Mouse (Mus musculus) lung, postnatal 0 days (tissue): ENCODE results near the gene Sin3a. TPM values are rescaled to one million over a fixed set of nuclear protein-coding genes. Genes with fewer than 3 reads are reported as not detected.

Experiments used
- ATAC-seq: fragments of 200-750 bp; cut with Nextera tagmentation; 2 replicates; pipeline ENCODE4 v1.8.0; 2017; ENCODE audit warnings: moderate library complexity
- DNase-seq: peaks from one replicate; pipeline ENCODE4 v3.0.0-alpha.2; 2016; ENCODE audit warnings: low spot score
- H3K27ac ChIP-seq: fragments of 300-500 bp; sonication (generic); 2 replicates; pipeline ENCODE4 v1.5.1; 2014; ENCODE audit warnings: antibody characterized with exemption, mild to moderate bottlenecking, low read length, mixed read lengths
- H3K27me3 ChIP-seq: fragments of 300-500 bp; sonication (generic); replicated peaks from 2 replicates; pipeline ENCODE4 v1.6.1; 2014; ENCODE audit warnings: low read length, mixed read lengths; ENCODE audit not compliant: insufficient read depth
- H3K36me3 ChIP-seq: fragments of 300-500 bp; sonication (generic); 2 replicates; pipeline ENCODE4 v1.6.1; 2014; ENCODE audit warnings: low read length, mixed read lengths; ENCODE audit not compliant: insufficient read depth
- H3K4me1 ChIP-seq: fragments of 300-500 bp; sonication (generic); 2 replicates; pipeline ENCODE4 v1.6.1; 2014; ENCODE audit warnings: antibody characterized with exemption, low read depth, low read length, mixed read lengths; ENCODE audit not compliant: insufficient read depth
- H3K4me2 ChIP-seq: fragments of 300-500 bp; sonication (generic); replicated peaks from 2 replicates; pipeline ENCODE4 v1.6.1; 2014; ENCODE audit warnings: low read depth, mild to moderate bottlenecking, low read length, moderate library complexity, mixed read lengths
- H3K4me3 ChIP-seq: fragments of 300-500 bp; sonication (generic); 2 replicates; pipeline ENCODE4 v1.5.1; 2014; ENCODE audit warnings: low read depth, low read length
- H3K9ac ChIP-seq: fragments of 300-500 bp; sonication (generic); replicated peaks from 2 replicates; pipeline ENCODE4 v1.6.1; 2014; ENCODE audit warnings: low read depth, mild to moderate bottlenecking
- H3K9me3 ChIP-seq: fragments of 300-500 bp; sonication (generic); 2 replicates; pipeline ENCODE4 v1.6.1; 2016; ENCODE audit warnings: low read length, mixed read lengths
- CTCF ChIP-seq: IDR thresholded peaks from 2 replicates; pipeline ENCODE4 v1.5.1; 2016; ENCODE audit warnings: antibody characterized with exemption, mild to moderate bottlenecking
- EP300 ChIP-seq: IDR thresholded peaks from 2 replicates; pipeline ENCODE4 v1.6.1; 2016; ENCODE audit warnings: antibody characterized with exemption, mild to moderate bottlenecking, control low read depth
- WGBS: fragments of 180-500 bp; shearing (Covaris S2); extraction: QIAGEN DNeasy Blood & Tissue Kit; methylation state at CpG from one replicate; pipeline ENCODE4 v1.1.7; 2014; 5-methylcytosine and 5-hydroxymethylcytosine counted together
- polyA plus RNA-seq: library from polyadenylated mRNA; unstranded; fragments of >200 nt; fragmentation: Nextera tagmentation; extraction: Ambion mirVana; gene quantifications from 2 replicates; pipeline ENCODE4 v1.2.1, GENCODE M21; 2015

The Sin3a gene
- 14.3 and 17.5 TPM in 2 replicates for polyA plus RNA-seq

DNA sequence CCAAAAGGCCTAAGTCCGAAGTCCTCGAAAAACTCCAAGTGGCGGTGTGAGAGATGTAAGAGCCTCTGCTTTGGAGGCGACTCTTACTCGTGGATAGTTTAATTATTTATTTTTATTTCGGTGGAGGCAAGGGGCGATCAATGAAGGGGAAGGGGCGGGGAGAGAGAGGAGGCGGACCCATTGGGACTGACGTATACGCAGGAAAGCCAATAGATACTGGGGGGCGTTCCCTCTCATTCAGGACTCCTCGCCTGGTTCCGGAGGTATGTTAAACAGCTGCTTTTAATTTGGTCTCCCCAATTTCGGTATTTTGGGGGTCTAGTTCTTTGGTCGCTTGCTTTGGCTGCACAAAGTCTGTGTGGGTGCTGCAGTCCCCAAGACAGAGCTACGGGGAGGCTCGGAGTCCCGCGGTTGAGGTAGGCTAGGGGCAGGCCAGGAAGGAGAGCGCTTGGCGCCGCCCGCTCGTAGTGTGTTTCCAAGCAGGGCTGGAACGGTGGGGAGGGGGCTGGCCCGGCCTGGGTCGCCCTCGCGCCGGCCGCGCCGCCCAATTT lies at the start of gene Sin3a:
TSS of gene Sin3a (plus strand) at position 240 of the 551 bp plus-strand sequence.
- peak within 1 kb of the TSS; percentile 91 for H3K4me2 ChIP-seq
- WGBS, result under 1% methylated on average over 34 of the region's 34 CpGs
- peak; percentile 93 for DNase-seq

DNA sequence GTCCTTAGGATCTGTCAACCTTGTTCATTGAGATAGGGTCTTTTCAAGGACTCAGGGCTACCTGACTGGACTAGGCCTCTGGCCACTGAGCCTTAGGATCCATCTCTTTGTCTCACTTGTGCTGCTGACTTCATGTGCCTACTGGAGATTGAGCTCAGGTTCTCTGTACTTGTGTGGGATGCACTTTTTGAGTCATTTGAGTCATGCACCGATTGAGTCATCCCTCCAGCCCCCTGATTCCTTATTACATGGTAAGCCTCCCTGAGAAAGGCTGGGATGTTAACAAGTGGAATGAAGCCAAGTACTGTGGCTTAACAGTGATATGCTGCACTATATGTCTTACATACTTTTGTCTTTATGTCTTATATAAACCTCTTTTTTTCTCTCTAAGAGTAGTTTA lies 40.1 kb upstream of the Sin3a start:
- Histone ChIP-seq H3K27ac (no peak overlapping the region), H3K4me2 (no peak overlapping the region), H3K27me3 (no peaks in the 10 kb centered on the region), H3K4me1 (no peaks in the 10 kb centered on the region), H3K36me3 (peaks cover 6% of the 10 kb centered on the region; the same call in 1 of the 2 replicates), H3K9ac (no peak overlapping the region), H3K4me3 (no peak overlapping the region), H3K9me3 (no peaks in the 10 kb centered on the region)
- DNase-seq (no peak), ATAC-seq (no peak)
- 97% methylated on average over 1 of the region's 1 CpGs for WGBS
- no peak for TF ChIP-seq EP300
- no peak for TF ChIP-seq CTCF

More for the DNA sequence above, at the start of gene Sin3a:
- Histone ChIP-seq H3K9me3 (no peaks in the 10 kb centered on the region), H3K9ac (peak within 1 kb of the TSS; percentile 68), H3K27ac (peak within 1 kb of the TSS; percentile 91), H3K4me1 (peaks cover 3% of the 10 kb centered on the region; the same call in 1 of the 2 replicates), H3K4me3 (peak within 1 kb of the TSS; percentile 79), H3K27me3 (no peaks in the 10 kb centered on the region), H3K36me3 (no peaks in the 10 kb centered on the region)
- ATAC-seq, result no peak
- no peak for TF ChIP-seq CTCF

DNA sequence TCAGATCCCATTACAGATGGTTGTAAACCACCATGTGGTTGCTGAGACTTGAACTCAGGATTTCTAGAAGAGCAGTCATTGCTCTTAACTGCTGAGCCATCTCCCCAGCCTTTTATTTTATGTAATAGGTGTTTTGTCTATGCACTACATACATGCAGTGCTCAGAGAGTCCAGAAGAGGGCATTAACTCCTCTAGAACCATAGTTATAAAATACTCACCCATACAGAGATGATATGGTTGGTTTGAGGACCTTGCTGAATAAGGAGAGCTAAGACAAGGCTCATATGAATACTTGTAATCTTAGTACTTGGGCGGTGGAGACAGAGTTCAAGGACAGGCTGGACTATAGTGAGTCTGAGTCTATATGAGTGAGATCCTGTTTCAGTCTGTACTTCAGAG lies 15.6 kb upstream of the Sin3a start:
- TF ChIP-seq CTCF (peak; percentile 76), EP300 (no peak)
- DNase-seq, result peak; percentile 81
- H3K9ac ChIP-seq, result no peak overlapping the region
- WGBS, result 83% methylated on average over 1 of the region's 1 CpGs
- ATAC-seq, result peak; percentile 50
- H3K9me3 ChIP-seq, result no peaks in the 10 kb centered on the region
- H3K27ac ChIP-seq, result no peak overlapping the region
- no peak overlapping the region for H3K4me2 ChIP-seq
- no peaks in the 10 kb centered on the region for H3K27me3 ChIP-seq
- peaks cover 4% of the 10 kb centered on the region; the same call in 1 of the 2 replicates for H3K36me3 ChIP-seq
- no peak overlapping the region for H3K4me3 ChIP-seq
- H3K4me1 ChIP-seq, result no peaks in the 10 kb centered on the region

GRCm38 (mm10) chr9:57064164-57064563 lies 7.7 kb upstream of the Sin3a start:
- Histone ChIP-seq H3K36me3 (no peaks in the 10 kb centered on the region; the same call in 1 of the 2 replicates), H3K27ac (no peak overlapping the region), H3K9me3 (no peaks in the 10 kb centered on the region), H3K4me2 (no peak overlapping the region), H3K27me3 (no peaks in the 10 kb centered on the region), H3K4me3 (no peak overlapping the region), H3K4me1 (no peaks in the 10 kb centered on the region), H3K9ac (no peak overlapping the region)
- TF ChIP-seq CTCF, result no peak
- no peak for TF ChIP-seq EP300
- WGBS, result 95% methylated on average over 2 of the region's 2 CpGs
- DNase-seq (no peak), ATAC-seq (no peak)

DNA sequence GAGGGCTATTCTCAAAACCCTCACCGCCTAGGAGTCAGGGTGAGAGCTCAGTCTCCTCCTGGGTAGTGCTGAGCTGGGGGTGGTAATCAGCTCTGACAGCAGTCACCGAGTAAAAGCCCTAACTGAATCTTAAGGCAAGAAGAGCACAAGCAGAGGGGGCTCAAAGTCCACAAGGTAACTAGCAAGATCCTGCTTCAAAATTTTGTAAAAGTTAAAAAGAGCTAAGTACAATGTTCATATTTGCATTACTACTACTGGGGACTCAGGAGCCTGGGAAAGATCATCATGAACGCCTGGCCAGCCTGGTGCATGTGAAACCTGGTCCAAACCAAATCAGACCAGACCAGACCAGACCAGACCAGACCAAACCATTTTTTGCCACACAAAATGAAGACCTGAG lies 3.6 kb upstream of the Sin3a start:
- TF ChIP-seq CTCF (no peak), EP300 (no peak)
- no peak overlapping the region for H3K9ac ChIP-seq
- H3K9me3 ChIP-seq, result no peaks in the 10 kb centered on the region
- H3K27me3 ChIP-seq, result no peaks in the 10 kb centered on the region
- H3K4me3 ChIP-seq, result no peak overlapping the region
- DNase-seq (no peak), ATAC-seq (no peak)
- no peaks in the 10 kb centered on the region for H3K4me1 ChIP-seq
- no peak overlapping the region for H3K27ac ChIP-seq
- no peaks in the 10 kb centered on the region for H3K36me3 ChIP-seq
- WGBS, result 67% methylated on average over 3 of the region's 3 CpGs
- no peak overlapping the region for H3K4me2 ChIP-seq

DNA sequence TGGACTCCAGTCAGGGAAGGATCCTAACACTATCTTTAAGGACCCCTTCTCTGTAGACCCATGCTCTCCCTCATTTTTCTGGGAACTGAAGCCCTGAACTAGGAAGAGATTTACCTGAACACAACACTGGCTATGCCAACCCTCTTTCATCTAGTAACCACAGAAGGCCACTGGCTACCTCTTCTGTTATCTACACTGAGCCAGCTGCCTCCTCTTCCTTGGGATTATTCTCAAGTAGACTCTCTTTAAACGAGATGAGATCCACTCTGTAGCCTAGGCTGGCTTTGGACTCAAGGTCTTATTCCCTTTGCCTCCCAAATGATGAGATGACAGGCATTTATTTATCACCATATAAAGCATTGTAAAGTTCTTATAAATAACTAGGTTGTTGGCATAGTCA lies 1.6 kb upstream of the Sin3a start:
- H3K9ac ChIP-seq, result no peak overlapping the region
- no peak overlapping the region for H3K4me2 ChIP-seq
- ATAC-seq (no peak), DNase-seq (no peak)
- WGBS, result 46% methylated on average over 1 of the region's 1 CpGs
- H3K27ac ChIP-seq, result no peak overlapping the region
- no peaks in the 10 kb centered on the region for H3K9me3 ChIP-seq
- TF ChIP-seq EP300 (no peak), CTCF (no peak)
- peaks cover 3% of the 10 kb centered on the region; the same call in 1 of the 2 replicates for H3K4me1 ChIP-seq
- no peak overlapping the region for H3K4me3 ChIP-seq
- no peaks in the 10 kb centered on the region for H3K36me3 ChIP-seq
- no peaks in the 10 kb centered on the region for H3K27me3 ChIP-seq
